Mouse (Mus musculus) myocyte (in vitro differentiated cells): ENCODE data around the gene Mylk.

Experiments
- CEBPB ChIP-seq: IDR thresholded peaks from 2 replicates; pipeline ENCODE4 v1.6.1; 2011; ENCODE audit warnings: mild to moderate bottlenecking, moderate library complexity; ENCODE audit not compliant: poor library complexity, insufficient read depth, severe bottlenecking
- E2F4 ChIP-seq: IDR thresholded peaks from one replicate; pipeline ENCODE4 v1.6.1; 2011; ENCODE audit warnings: mild to moderate bottlenecking, control low read depth, moderate library complexity; ENCODE audit not compliant: insufficient read depth
- MAX ChIP-seq: IDR thresholded peaks from one replicate; pipeline ENCODE4 v1.6.1; 2011; ENCODE audit warnings: low read depth, mild to moderate bottlenecking, control low read depth
- MYOG ChIP-seq, 3 experiments: IDR thresholded peaks; one replicate each; pipeline ENCODE4 v1.6.1; 2011; ENCODE audit warnings: control low read depth in 2 of 3, low read depth in 2 of 3, mild to moderate bottlenecking in 2 of 3; ENCODE audit not compliant: insufficient read length in 2 of 3, control insufficient read depth in 1 of 3, insufficient read depth in 1 of 3
- POLR2A ChIP-seq: IDR thresholded peaks from one replicate; pipeline ENCODE4 v1.6.1; 2011; ENCODE audit warnings: low read depth, mild to moderate bottlenecking, control low read depth, moderate library complexity; ENCODE audit not compliant: insufficient read length
- POLR2AphosphoS2 ChIP-seq: IDR thresholded peaks from one replicate; pipeline ENCODE4 v1.6.1; 2011; ENCODE audit warnings: low read depth, control low read depth; ENCODE audit not compliant: insufficient read length
- REST ChIP-seq: IDR thresholded peaks from one replicate; pipeline ENCODE4 v1.6.1; 2011; ENCODE audit warnings: mild to moderate bottlenecking, control low read depth, moderate library complexity; ENCODE audit not compliant: insufficient read depth, insufficient read length
- SRF ChIP-seq: IDR thresholded peaks from one replicate; pipeline ENCODE4 v1.6.1; 2011; ENCODE audit warnings: low read depth; ENCODE audit not compliant: control insufficient read depth, insufficient read length
- TCF12 ChIP-seq: IDR thresholded peaks from one replicate; pipeline ENCODE4 v1.6.1; 2011; ENCODE audit warnings: mild to moderate bottlenecking, control low read depth; ENCODE audit not compliant: poor library complexity, insufficient read depth, severe bottlenecking
- USF1 ChIP-seq: IDR thresholded peaks from one replicate; pipeline ENCODE4 v1.6.1; 2011; ENCODE audit warnings: low read depth, mild to moderate bottlenecking, control low read depth, moderate library complexity

GRCm38 (mm10) chr16:34825111-34825744, 80.2 kb downstream of the Mylk start:
- TF ChIP-seq MAX (no peak), POLR2A (no peak), REST (no peak), TCF12 (no peak), E2F4 (no peak), POLR2AphosphoS2 (no peak), SRF (no peak), USF1 (no peak), MYOG (IDR thresholded peaks at IDR 0.05; ENCODE audit: control insufficient read depth in 1 of 3, insufficient read depth in 1 of 3, insufficient read length in 2 of 3, low read depth in 2 of 3) (no peak), CEBPB (no peak)
